Mouse (Mus musculus) left cerebral cortex, postnatal 10 days (tissue): ENCODE measurements around the gene Hells. TPM values are rescaled to one million over a fixed set of nuclear protein-coding genes. Genes with fewer than 3 reads are reported as not detected.

Experiments used
- DNase-seq, 2 experiments: peaks; one replicate each; pipeline ENCODE4 v3.0.0; 2021 to 2022; ENCODE audit warnings: low spot score in 2 of 2, mixed read lengths in 1 of 2; ENCODE audit errors: extremely low spot score in 1 of 2
- intact Hi-C: fragments of 180-260 bp; cut with DNase I; formaldehyde crosslinking; loops from one replicate; pipeline ENCODE4 v1.15.1; 2025
- microRNA-seq: library from miRNA; unstranded; fragments of <30 nt; microRNA quantifications from one replicate; pipeline ENCODE4 v1.2.0, GENCODE M21; 2022
- total RNA-seq, 2 experiments: library from RNA; stranded (reverse); gene quantifications; 2 replicates each; pipeline ENCODE4 v1.2.3; 2021

Gene Hells
- total RNA-seq, 2 experiments from 2014 or later = 6.0 to 6.1 TPM

DNA sequence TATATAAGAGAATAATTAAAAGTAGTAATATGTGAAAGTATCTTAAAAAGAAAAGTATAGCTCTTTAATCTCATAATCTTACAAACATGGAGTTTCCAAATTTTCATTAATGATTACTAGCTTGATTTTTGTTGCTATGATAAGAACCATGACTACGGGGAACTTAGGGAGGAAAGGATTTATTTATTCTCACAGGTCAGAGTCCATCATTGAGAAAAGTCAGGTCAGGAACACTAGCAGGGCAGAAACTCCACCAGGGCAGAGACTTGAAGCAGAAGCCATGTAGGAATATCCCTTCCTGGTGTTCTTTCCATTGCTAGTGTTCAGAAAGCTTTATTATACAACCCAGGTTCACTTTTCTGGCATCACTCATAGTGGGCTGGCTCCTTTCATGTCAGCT, 68.0 kb downstream of the Hells start:
- intact Hi-C loops = no loop called here
- DNase-seq = no peak

DNA sequence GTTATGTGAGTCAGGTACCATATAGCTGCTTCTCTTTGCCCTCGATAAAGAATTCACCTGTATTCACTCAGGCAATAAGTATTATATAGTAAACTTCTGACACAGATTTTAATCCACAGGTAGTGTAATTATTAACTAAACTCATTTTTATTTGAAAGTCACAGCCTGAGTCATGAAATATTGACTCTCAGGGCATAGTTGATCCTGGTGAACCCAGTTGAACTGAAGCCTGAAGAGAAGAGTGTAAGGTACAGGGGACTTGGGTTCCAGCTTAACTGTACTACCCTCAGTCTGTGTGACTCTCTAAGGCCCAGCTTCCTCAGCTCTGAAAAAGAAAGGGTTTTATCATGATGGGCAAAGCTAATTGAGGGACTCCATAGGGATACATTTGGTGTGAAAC, 74.4 kb downstream of the Hells start:
- intact Hi-C loops = no loop called here
- DNase-seq = no peak

DNA sequence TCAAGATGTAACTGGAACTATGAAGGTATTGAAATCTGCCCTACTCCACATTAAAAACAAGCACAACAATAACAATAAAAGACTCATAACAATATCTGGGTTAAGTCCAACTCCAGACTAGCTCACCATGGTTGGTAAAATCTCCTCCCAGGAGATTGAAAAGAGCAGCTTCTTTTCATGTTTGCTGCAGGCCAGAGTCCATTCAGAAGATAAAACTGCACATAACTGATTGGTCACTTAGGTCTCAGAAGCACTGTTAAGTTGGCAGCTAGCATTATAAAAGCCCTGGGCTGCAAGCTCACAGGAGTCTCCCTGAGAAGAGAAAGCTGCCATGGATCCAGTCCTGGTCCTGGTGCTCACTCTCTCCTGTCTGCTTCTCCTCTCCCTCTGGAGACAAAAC, 76.0 kb downstream of the Hells start, which contains the start of gene Cyp2c55:
Gene Cyp2c55 (plus strand): TSS at position 305 of the 400 bp plus-strand sequence.
- no peak for DNase-seq
- intact Hi-C loops = no loop called here

Small RNAs within 50 kb of the gene (microRNA-seq; reads per million reads assigned to microRNA genes)
- not detected for gene Gm23800

Other genes with a start within 250 kb of the Hells start
- gene Noc3l, start 111.7 kb upstream of the Hells start, total RNA-seq = 10 to 100 TPM; 10.5 to 12.5 TPM
- 10 to 100 TPM; 15.0 to 16.2 TPM for gene Tbc1d12, start 94.3 kb upstream of the Hells start, total RNA-seq
- gene Cyp2c55, start 76.1 kb downstream of the Hells start, total RNA-seq = under 1 TPM in 1 of 2 experiments, not detected in 1; 0.28 TPM
- gene Cyp2c65, start 130.1 kb downstream of the Hells start, total RNA-seq = not detected
- gene Cyp2c66, start 183.0 kb downstream of the Hells start, total RNA-seq = not detected